14 mouse cellular contexts compared by ENCODE assay signal in the genomic region with DNA sequence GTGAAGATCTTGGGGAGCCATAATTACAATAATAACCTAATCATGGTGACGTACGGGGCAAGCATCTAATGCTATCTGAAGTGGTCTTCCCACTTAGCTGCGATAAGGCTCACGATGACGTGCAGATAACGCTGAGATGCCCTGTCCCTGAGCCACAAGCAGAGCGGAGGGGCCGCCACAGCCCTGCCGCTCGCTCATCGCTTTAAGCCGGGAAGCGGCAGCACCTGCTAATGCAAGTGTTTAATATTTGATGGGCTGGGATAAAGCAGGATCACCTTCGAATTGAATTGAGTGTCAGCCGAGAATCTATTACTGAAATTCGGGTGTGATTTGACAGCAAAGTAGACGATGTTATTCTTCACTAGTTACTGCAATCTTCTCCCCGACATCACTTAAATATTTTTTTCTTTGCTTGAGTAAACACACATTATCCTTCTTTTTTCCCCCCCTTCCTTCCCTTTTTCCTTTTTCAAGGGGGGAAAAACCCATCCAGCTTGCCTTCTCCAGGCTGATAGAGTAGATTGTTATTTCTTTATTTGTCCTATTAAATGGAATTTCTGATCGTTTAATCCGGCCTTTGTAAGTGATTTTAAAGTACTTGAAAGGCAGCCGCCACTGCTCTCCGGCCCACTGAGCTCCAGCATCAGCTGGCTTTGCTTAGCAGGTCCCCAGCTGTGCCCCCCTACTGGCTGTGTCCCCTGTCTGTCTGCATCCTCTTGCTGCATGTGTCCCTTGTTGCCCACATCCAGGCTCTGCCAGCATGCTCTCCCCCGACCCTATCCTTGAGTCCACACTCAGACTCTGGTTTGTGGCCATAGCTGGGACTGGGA. TPM values are rescaled to one million over a fixed set of nuclear protein-coding genes. Genes with fewer than 3 reads are reported as not detected.
DNase-seq lines count a peak whose midpoint lies in the region; ATAC-seq and TF ChIP-seq lines count a peak whose summit lies in the region.
"Had no signal": no experiment of that assay in that cellular context is flagged by ENCODE, and none has a peak within 500 bp of the region (broad histone marks: within the 10 kb centered on the region; RNA-seq: fewer than 3 reads in every experiment).

No protein-coding gene starts in this region.

- TF ChIP-seq CTCF in stomach, postnatal 0 days (IDR thresholded peaks at IDR 0.05; ENCODE audit: low read depth): no peak

- H3K27me3 ChIP-seq in embryonic facial prominence, embryonic 10.5 days (replicated peaks; ENCODE audit: low read depth, poor library complexity, severe bottlenecking): no peaks in the 10 kb centered on the region
- no peaks in the 10 kb centered on the region for H3K27me3 ChIP-seq in forebrain, embryonic 11.5 days (ENCODE audit: control insufficient read depth, insufficient read depth, low read length)
- no peaks in the 10 kb centered on the region for H3K27me3 ChIP-seq in hindbrain, embryonic 14.5 days (ENCODE audit: control insufficient read depth, insufficient read depth, low read length)
- no peaks in the 10 kb centered on the region for H3K27me3 ChIP-seq in midbrain, embryonic 14.5 days (ENCODE audit: control insufficient read depth, insufficient read depth, low read length)
- no peaks in the 10 kb centered on the region for H3K27me3 ChIP-seq in stomach, postnatal 0 days (ENCODE audit: control insufficient read depth, insufficient read depth, low read length)
- H3K27me3 ChIP-seq: CH12.LX; embryonic facial prominence, embryonic 15.5 days; liver, embryonic 12.5 days had no signal

- peaks cover 68% of the 10 kb centered on the region for H3K4me1 ChIP-seq in embryonic facial prominence, embryonic 10.5 days
- H3K4me1 ChIP-seq in forebrain, embryonic 11.5 days (replicated peaks; ENCODE audit: control insufficient read depth, insufficient read depth, low read length): peaks cover 48% of the 10 kb centered on the region
- H3K4me1 ChIP-seq in hindbrain, embryonic 14.5 days (replicated peaks; ENCODE audit: control insufficient read depth, insufficient read depth, low read length): peaks cover 54% of the 10 kb centered on the region
- H3K4me1 ChIP-seq in midbrain, embryonic 14.5 days (ENCODE audit: control insufficient read depth, insufficient read depth, low read length): peaks cover 63% of the 10 kb centered on the region
- no peaks in the 10 kb centered on the region for H3K4me1 ChIP-seq in stomach, postnatal 0 days (replicated peaks; ENCODE audit: control insufficient read depth, insufficient read depth)

- H3K36me3 ChIP-seq in embryonic facial prominence, embryonic 10.5 days (replicated peaks): peaks cover 42% of the 10 kb centered on the region
- H3K36me3 ChIP-seq in forebrain, embryonic 11.5 days (ENCODE audit: control insufficient read depth, insufficient read depth, low read length): no peaks in the 10 kb centered on the region
- H3K36me3 ChIP-seq in hindbrain, embryonic 14.5 days (replicated peaks; ENCODE audit: control insufficient read depth, insufficient read depth): no peaks in the 10 kb centered on the region
- H3K36me3 ChIP-seq in midbrain, embryonic 14.5 days (ENCODE audit: control insufficient read depth, insufficient read depth, low read length): no peaks in the 10 kb centered on the region
- H3K36me3 ChIP-seq in stomach, postnatal 0 days (ENCODE audit: control insufficient read depth, insufficient read depth, low read length): peaks cover 6% of the 10 kb centered on the region; the same call in 1 of the 2 replicates

- no peaks in the 10 kb centered on the region for H3K9me3 ChIP-seq in embryonic facial prominence, embryonic 10.5 days
- no peaks in the 10 kb centered on the region for H3K9me3 ChIP-seq in forebrain, embryonic 11.5 days (ENCODE audit: control insufficient read depth, low read length)
- H3K9me3 ChIP-seq in hindbrain, embryonic 14.5 days (ENCODE audit: control insufficient read depth, low read length): no peaks in the 10 kb centered on the region
- H3K9me3 ChIP-seq in midbrain, embryonic 14.5 days (ENCODE audit: control insufficient read depth, low read length): no peaks in the 10 kb centered on the region
- no peaks in the 10 kb centered on the region for H3K9me3 ChIP-seq in stomach, postnatal 0 days (ENCODE audit: control insufficient read depth, low read length)
- H3K9me3 ChIP-seq: embryonic facial prominence, embryonic 15.5 days; liver, embryonic 12.5 days had no signal

- no peak for TF ChIP-seq EP300 in stomach, postnatal 0 days (optimal IDR thresholded peaks at IDR 0.05)

- no peak for DNase-seq in embryonic facial prominence, embryonic 10.5 days (ENCODE audit: low spot score)
- DNase-seq in forebrain, embryonic 11.5 days (ENCODE audit: low spot score): no peak
- no peak for DNase-seq in hindbrain, embryonic 14.5 days (ENCODE audit: low spot score)
- DNase-seq in midbrain, embryonic 14.5 days: peak; percentile 79
- DNase-seq in stomach, postnatal 0 days (ENCODE audit: low spot score): no peak
- no peak for DNase-seq in testis, postnatal 10 days (ENCODE audit: low spot score)
- DNase-seq in frontal cortex, postnatal 10 days (ENCODE audit: low spot score in 2 of 2): no peak
- DNase-seq: kidney, postnatal 14 days; lung, postnatal 14 days; spleen, adult 18-20 months had no signal

- WGBS in embryonic facial prominence, embryonic 10.5 days: 57% methylated on average over 23 of the region's 23 CpGs
- 20% methylated on average over 23 of the region's 23 CpGs for WGBS in forebrain, embryonic 11.5 days
- WGBS in hindbrain, embryonic 14.5 days: 32% methylated on average over 23 of the region's 23 CpGs
- 9% methylated on average over 23 of the region's 23 CpGs for WGBS in midbrain, embryonic 14.5 days
- WGBS in stomach, postnatal 0 days: 73% methylated on average over 23 of the region's 23 CpGs

- no peak overlapping the region for H3K4me2 ChIP-seq in forebrain, embryonic 11.5 days (ENCODE audit: low read depth, low read length, severe bottlenecking)
- peak overlapping the region; percentile 1; the same call in 1 of the 2 replicates for H3K4me2 ChIP-seq in hindbrain, embryonic 14.5 days (replicated peaks)
- peak overlapping the region; percentile 33 for H3K4me2 ChIP-seq in midbrain, embryonic 14.5 days (ENCODE audit: low read length)
- no peak overlapping the region for H3K4me2 ChIP-seq in stomach, postnatal 0 days (replicated peaks; ENCODE audit: low read depth)
- H3K4me2 ChIP-seq: embryonic facial prominence, embryonic 15.5 days; liver, embryonic 12.5 days had no signal

- ATAC-seq in forebrain, embryonic 11.5 days (replicated peaks; ENCODE audit: low FRiP score): no peak
- 0 out of 2 replicates have a peak, but pooled peaks have one; percentile 10 for ATAC-seq in hindbrain, embryonic 14.5 days (ENCODE audit: low FRiP score)
- no peak for ATAC-seq in midbrain, embryonic 14.5 days (ENCODE audit: low FRiP score, low TSS enrichment)
- ATAC-seq in stomach, postnatal 0 days (ENCODE audit: low FRiP score, low TSS enrichment): no peak
- ATAC-seq: liver, embryonic 12.5 days had no signal

- H3K9ac ChIP-seq in forebrain, embryonic 11.5 days (ENCODE audit: low read length): peak overlapping the region; percentile 23; the same call in 1 of the 2 replicates
- H3K9ac ChIP-seq in hindbrain, embryonic 14.5 days: peak overlapping the region; percentile 28
- H3K9ac ChIP-seq in midbrain, embryonic 14.5 days (replicated peaks; ENCODE audit: low read length): peak overlapping the region; percentile 23; the same call in 1 of the 2 replicates
- H3K9ac ChIP-seq in stomach, postnatal 0 days (ENCODE audit: low read length): no peak overlapping the region
- H3K9ac ChIP-seq: embryonic facial prominence, embryonic 15.5 days; liver, embryonic 12.5 days had no signal

- H3K4me3 ChIP-seq in embryonic facial prominence, embryonic 10.5 days: no peak overlapping the region
- no peak overlapping the region for H3K4me3 ChIP-seq in forebrain, embryonic 11.5 days (ENCODE audit: low read depth, low read length)
- no peak overlapping the region for H3K4me3 ChIP-seq in hindbrain, embryonic 14.5 days (replicated peaks; ENCODE audit: low read length)
- no peak overlapping the region for H3K4me3 ChIP-seq in midbrain, embryonic 14.5 days (replicated peaks; ENCODE audit: low read depth, low read length)
- no peak overlapping the region for H3K4me3 ChIP-seq in stomach, postnatal 0 days (ENCODE audit: low read depth, low read length)
- H3K4me3 ChIP-seq: embryonic facial prominence, embryonic 15.5 days; left cerebral cortex, adult 2 months; liver, embryonic 12.5 days had no signal

- 0 out of 2 replicates have a peak overlapping the region, but pooled peaks have one; percentile 30 for H3K27ac ChIP-seq in embryonic facial prominence, embryonic 10.5 days (replicated peaks)
- 0 out of 2 replicates have a peak overlapping the region, but pooled peaks have one; percentile 27 for H3K27ac ChIP-seq in forebrain, embryonic 11.5 days (ENCODE audit: low read depth, low read length)
- H3K27ac ChIP-seq in hindbrain, embryonic 14.5 days: peak overlapping the region; percentile 86
- peak overlapping the region; percentile 86 for H3K27ac ChIP-seq in midbrain, embryonic 14.5 days (replicated peaks; ENCODE audit: low read depth, low read length)
- no peak overlapping the region for H3K27ac ChIP-seq in stomach, postnatal 0 days (replicated peaks)
- H3K27ac ChIP-seq: embryonic facial prominence, embryonic 15.5 days; left cerebral cortex, adult 2 months; liver, embryonic 12.5 days had no signal

RNA-seq across cellular contexts. Expression of a gene that starts 34.9 kb away (rescaled TPM):
- polyA plus RNA-seq in embryonic facial prominence, embryonic 10.5 days (2016; fragmentation: Nextera tagmentation; extraction: Ambion mirVana): 78.4 and 80.0 TPM in 2 replicates
- 79.1 and 85.9 TPM in 2 replicates for polyA plus RNA-seq in forebrain, embryonic 11.5 days (2014; fragmentation: Nextera tagmentation; extraction: Ambion mirVana)
- polyA plus RNA-seq in hindbrain, embryonic 14.5 days (2014; fragmentation: Nextera tagmentation; extraction: Ambion mirVana): 82.0 and 85.4 TPM in 2 replicates
- polyA plus RNA-seq in midbrain, embryonic 14.5 days (2014; fragmentation: Nextera tagmentation; extraction: Ambion mirVana): 86.6 and 91.5 TPM in 2 replicates
- 27.5 and 27.8 TPM in 2 replicates for polyA plus RNA-seq in stomach, postnatal 0 days (2015; fragmentation: Nextera tagmentation; extraction: Ambion mirVana)

Comparison
In these comparisons a context has a peak if more than half of its experiments do, and no peak if none do; other contexts are left out.
1. H3K4me2 ChIP-seq: peak in hindbrain, embryonic 14.5 days (single experiment) and midbrain, embryonic 14.5 days (single experiment); none in forebrain, embryonic 11.5 days (single experiment) and stomach, postnatal 0 days (single experiment).